Mouse (Mus musculus): Measurements from ENCODE around the gene St7.

St7 gene

GRCm38 (mm10) chr6:17769972-17770644, 77.4 kb downstream of the St7 start:
- DNase-seq (ENCODE audit: low spot score): no peak

GRCm38 (mm10) chr6:17770645-17771345, 78.1 kb downstream of the St7 start:
- no peak for DNase-seq (ENCODE audit: low spot score)

- DNase-seq (ENCODE audit: low spot score): no peak
These were observed 78.7 kb downstream of the St7 start for GRCm38 (mm10) chr6:17771456-17771855.

GRCm38 (mm10) chr6:17772514-17772913, 79.8 kb downstream of the St7 start:
- DNase-seq (ENCODE audit: low spot score): no peak

GRCm38 (mm10) chr6:17776041-17776440, 83.3 kb downstream of the St7 start:
- peak; percentile 25 for DNase-seq (ENCODE audit: low spot score)

- no peak for DNase-seq (ENCODE audit: low spot score)
These were observed 84.5 kb downstream of the St7 start for GRCm38 (mm10) chr6:17777018-17777799.

GRCm38 (mm10) chr6:17778648-17779202, 86.0 kb downstream of the St7 start:
- no peak for DNase-seq (ENCODE audit: low spot score)

- DNase-seq (ENCODE audit: low spot score): no peak
These were observed 90.8 kb downstream of the St7 start for GRCm38 (mm10) chr6:17783511-17783910.

- no peak for DNase-seq (ENCODE audit: low spot score)
These were observed 91.8 kb downstream of the St7 start for GRCm38 (mm10) chr6:17784523-17784922.

- DNase-seq (ENCODE audit: low spot score): no peak
These were observed 92.5 kb downstream of the St7 start for GRCm38 (mm10) chr6:17785248-17785647.

- no peak for DNase-seq (ENCODE audit: low spot score)
These were observed 95.1 kb downstream of the St7 start for GRCm38 (mm10) chr6:17787810-17788209.

GRCm38 (mm10) chr6:17790251-17790650, 97.5 kb downstream of the St7 start:
- DNase-seq (ENCODE audit: low spot score): no peak

- DNase-seq (ENCODE audit: low spot score): no peak
These were observed 100.7 kb downstream of the St7 start for GRCm38 (mm10) chr6:17793471-17793870.

- DNase-seq (ENCODE audit: low spot score): no peak
These were observed 104.6 kb downstream of the St7 start for GRCm38 (mm10) chr6:17797271-17797713.

- no peak for DNase-seq (ENCODE audit: low spot score)
These were observed 108.0 kb downstream of the St7 start for GRCm38 (mm10) chr6:17800694-17801093.

GRCm38 (mm10) chr6:17804468-17804867, 111.7 kb downstream of the St7 start:
- DNase-seq (ENCODE audit: low spot score): no peak

- DNase-seq (ENCODE audit: low spot score): no peak
These were observed 113.8 kb downstream of the St7 start for GRCm38 (mm10) chr6:17806569-17806968.

- no peak for DNase-seq (ENCODE audit: low spot score)
These were observed 118.3 kb downstream of the St7 start for GRCm38 (mm10) chr6:17811063-17811462.

GRCm38 (mm10) chr6:17811531-17811930, 118.8 kb downstream of the St7 start:
- no peak for DNase-seq (ENCODE audit: low spot score)

GRCm38 (mm10) chr6:17814074-17814649, 121.4 kb downstream of the St7 start:
- DNase-seq (ENCODE audit: low spot score): no peak

GRCm38 (mm10) chr6:17816865-17817435, 124.2 kb downstream of the St7 start:
- no peak for DNase-seq (ENCODE audit: low spot score)

GRCm38 (mm10) chr6:17823614-17824013, 130.9 kb downstream of the St7 start:
- no peak for DNase-seq (ENCODE audit: low spot score)

Data from urinary bladder, postnatal 14 days (tissue).